Mouse (Mus musculus): ENCODE data around the gene Sphkap.

Sphkap gene
- long read RNA-seq, experiment 1, partial matches to known transcripts = 0 of 1 reads
- long read RNA-seq, experiment 1, other reads (novel, unspliced or antisense) = 1 of 1 reads
- long read RNA-seq, experiment 2, partial matches to known transcripts = 6 of 9 reads
- long read RNA-seq, experiment 2, other reads (novel, unspliced or antisense) = 3 of 9 reads

DNA sequence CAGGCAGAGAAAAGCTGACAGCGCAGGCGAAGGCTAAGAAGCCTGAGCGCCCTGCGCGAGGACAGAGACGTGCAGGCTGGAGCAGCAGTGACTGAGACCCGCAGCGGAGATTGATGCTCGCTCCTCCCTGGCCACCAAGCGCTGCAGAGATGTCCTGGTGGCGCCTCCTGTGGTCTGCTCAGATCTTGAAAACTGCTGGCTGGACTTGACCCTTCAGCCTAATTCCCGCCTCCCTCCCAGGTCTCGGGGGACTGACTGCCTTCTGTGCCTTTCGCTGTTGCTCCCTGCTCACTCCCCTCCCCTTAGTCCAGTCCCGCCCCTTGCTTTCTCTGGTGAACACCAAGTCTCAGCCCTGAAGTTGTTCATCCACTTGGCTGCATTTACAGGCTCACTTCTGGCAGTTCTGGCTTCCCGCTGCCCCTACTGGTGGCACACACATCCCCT, at the start of gene Sphkap:
Gene Sphkap, minus strand, starts transcription at position 180 of the 444 bp plus-strand sequence.
- intact Hi-C loops (cut with DNase I) = no loop called here

DNA sequence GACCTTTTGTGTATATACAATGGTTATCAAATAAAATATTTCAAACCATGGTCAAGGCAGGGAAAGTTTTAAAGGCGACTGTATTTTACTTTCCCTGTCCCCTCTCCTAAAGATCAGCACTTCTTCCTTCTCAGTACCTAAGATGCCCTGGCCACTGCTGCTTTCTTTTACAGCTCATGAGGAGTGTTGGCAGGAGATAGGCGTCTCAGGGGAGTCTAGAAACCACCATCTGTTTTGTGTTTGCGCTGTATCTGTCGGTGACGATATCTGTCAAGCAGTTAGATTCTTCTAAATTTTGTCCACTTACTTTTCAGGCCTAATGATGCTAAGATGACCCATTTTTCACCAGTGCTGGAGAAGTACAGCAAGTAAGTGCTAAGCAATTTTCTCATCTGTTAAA, 43.3 kb upstream of the Sphkap start:
- intact Hi-C loops (cut with DNase I) = no loop called here

DNA sequence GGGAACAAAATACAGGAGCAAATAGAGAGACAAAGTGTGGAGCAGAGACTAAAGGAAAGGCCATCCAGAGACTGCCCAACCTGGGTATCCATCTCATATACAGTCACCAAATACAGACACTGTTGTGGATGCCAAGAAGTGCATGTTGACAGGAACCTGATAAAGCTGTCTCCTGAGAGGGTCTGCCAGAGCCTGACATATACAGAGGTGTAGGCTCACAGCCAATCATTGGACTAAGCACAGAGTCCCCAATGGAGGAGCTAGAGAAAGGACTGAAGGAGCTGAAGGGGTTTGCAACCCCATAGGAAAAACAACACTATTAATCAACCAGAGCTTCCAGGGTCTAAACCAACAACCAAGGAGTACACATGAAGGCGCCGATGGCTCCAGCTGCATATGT, 32.4 kb upstream of the Sphkap start:
- intact Hi-C loops (cut with DNase I) = no loop called here

DNA sequence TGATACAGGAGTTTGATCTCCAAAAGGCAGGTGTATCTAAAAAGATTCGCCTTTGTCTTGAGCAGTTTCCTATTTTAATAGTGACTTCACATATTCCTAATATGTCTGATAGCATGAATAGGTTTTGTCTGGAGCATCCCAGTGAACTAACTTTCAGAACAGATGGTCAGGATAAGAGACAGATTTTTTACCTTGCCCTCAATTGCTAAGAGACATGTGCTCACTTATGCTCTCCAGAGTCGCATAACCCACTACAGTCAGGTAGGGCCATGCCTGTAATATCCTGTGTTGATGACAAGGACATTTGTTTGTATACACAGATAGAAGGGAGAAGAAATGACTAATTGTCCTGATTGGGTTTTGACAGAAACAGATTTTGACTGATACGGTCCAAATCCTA, 25.9 kb upstream of the Sphkap start:
- intact Hi-C loops (cut with DNase I) = no loop called here

DNA sequence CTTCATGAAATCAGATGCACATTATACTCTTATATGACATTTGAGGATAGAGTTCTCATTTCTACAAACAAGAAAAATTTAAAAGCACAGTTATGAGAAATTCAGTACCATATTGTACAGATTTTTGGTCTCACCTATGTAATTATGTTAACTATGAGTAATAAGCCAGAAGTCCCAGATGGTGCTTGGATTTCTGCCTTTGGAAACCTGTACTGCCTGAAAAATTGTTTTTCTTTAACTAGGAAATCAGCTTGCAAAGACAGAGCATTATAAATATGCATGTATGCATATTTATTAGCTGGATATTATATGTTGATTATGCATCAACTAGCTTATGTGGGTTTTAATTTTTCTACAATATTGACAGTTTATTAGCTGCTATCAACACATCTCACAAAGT, 21.9 kb upstream of the Sphkap start:
- intact Hi-C loops (cut with DNase I) = no loop called here

DNA sequence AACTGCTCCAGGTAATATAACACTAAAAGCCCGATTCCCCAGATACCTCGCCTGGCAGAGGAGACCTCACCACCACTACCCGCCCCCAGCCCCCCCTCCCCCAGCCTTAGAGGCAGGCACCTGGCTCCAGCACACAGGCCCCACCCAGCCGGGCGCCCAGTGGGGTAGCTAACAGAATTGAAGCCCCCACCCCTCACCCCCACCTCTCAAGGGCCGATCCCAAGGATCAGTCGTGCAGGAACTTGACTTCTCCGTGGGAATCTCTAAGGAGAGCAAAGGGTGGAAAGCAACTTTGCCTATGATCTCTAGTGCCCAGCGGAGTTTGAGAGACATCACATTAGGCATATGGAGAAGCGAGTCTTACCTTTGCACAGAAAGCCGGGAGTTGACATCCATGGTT, 384 bp downstream of the Sphkap start:
- intact Hi-C loops (cut with DNase I) = no loop called here

DNA sequence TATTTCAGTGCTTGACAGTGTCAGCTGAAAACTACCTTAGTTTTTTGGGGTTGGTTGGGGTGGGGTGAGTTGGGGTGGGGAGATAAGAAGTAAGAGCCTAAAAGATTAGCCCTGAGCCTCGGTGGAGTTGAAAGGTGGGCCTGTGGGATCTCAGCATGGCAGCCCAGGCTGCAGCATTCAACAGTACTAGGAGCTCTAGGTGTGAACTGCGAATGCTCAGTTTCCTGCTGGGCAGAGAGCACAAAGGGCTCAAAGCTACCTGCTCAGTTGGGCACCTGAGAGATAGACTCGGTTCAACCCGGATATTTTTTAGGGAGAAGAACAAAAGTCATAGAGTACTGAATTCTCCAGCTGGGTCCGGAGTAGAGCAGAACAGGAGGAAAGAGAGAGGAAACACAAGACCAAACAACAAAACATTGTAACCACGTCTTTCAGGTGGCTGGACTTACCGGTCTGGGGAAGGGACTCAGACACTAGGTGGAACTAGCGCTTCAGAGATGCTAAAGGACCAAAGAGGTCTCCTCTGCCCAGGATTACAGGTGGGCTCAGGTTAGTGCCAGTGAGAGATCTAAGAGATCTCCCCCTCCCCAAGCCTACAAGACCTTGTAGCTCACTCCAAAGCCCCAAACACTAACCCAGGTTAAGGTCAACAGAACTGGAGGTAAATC, 984 bp downstream of the Sphkap start:
- intact Hi-C loops (cut with DNase I) = no loop called here

DNA sequence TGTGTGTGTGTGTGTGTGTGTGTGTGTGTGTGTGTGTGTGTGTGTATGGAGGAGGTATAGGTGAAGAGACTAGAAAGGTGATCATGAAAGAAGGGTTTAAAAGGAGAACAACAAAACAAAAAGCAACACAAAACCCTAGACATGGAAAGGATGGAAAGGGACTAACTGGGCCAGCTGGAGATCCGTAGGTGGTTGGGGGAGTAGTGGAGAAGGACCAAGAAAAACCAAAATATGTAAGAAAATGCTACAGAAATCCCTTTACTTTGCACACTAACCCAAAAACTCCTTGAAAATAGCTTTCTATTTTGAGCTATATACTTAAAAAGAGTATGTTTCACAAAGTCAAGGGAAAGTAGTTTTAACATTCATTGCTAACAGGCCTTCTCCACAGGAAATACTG, 6.9 kb downstream of the Sphkap start:
- intact Hi-C loops (cut with DNase I) = no loop called here

DNA sequence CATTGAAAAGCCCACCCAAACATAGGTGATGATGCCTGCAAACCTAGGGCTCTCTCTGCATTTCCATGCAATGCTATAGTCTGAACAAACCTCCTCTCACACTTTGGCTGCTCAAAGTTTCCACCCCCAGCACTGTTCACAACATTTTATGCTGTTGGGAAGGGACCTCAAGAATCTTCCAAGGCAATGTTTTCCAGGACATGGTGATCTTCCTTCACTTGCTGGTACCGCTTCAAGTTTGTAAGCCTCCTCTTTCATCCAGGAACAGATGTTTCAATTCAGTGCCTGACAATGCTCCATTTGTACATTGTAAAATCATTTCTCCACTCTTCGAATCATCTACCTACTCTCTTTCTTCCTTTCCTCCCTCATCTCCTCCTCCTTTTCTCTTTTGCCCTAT, 11.7 kb downstream of the Sphkap start:
- intact Hi-C loops (cut with DNase I) = no loop called here

DNA sequence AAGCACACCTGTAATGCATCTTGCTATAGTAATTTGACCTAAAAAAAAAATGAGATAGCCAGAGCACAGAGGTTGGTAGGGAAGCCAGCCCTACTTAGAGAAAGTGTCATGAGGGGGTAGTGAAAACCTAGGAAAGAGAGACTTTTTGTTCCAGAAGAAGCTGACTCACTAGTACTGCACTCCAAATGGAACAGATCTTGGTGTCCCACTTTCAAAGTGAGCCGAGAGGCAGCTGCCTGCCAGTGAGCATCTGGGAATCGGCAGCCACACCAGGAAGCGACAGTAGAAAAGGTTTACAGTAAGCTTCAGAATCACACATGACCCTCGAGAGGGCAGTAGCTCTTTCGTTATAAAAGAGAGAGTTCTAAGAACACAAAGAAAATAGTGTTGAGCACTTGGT, 12.4 kb downstream of the Sphkap start:
- intact Hi-C loops (cut with DNase I) = no loop called here

DNA sequence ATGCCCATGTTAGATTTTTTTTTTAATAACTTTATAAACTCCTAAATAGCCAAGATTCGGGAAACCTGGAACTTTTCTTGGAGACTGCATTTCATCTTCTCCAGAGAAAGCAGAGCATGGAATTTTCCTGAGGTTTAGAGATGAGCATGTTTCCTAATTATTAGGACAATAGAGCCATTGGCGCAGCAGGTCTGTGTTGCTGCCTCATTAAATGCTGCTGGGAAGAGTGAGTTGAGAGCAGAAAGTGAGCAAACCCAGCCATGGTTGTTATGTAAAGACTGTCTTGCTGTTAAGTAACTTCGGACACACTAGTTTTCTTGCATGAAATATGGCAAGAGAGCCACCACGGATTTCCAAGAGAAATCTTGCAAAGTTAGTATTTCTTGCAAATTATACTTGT, 18.6 kb downstream of the Sphkap start:
- intact Hi-C loops (cut with DNase I) = no loop called here

DNA sequence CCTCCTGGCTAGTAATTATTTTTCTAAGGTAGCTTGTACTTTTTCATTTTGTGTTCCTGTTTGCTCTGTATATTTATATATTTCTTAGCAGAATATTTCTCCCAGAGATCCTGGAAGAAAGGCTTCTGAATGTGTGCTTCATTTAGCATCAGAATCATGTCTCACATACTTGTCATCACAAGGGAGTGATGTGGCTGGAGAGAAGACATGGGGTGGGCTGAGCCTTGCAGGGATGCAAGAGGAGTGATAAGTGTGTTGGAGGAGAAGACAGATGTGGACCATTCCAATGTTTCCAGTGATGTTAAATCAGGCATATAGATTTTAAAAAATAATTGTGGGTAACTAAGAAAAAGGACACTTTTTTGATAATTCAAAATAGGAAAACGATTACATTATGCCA, 30.6 kb downstream of the Sphkap start:
- intact Hi-C loops (cut with DNase I) = no loop called here

DNA sequence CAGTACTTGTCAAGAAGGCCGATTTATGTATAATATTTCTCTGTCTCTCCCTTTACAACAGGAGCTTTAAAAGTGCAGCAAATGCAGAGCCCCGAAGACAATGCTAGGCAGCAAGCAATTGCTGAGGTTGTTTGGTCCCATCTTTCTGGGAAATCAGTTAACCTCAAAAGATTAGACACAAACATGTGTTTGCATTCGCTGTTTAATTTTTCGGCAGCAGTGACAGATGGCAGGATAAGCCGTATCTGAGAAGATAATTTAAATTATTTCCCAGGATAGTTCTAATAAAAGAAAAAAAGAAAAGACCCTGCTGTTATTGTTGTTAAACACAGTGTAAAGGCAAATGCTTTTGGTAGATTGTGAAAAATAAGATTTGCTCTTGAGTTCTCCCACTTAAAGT, 41.5 kb downstream of the Sphkap start:
- intact Hi-C loops (cut with DNase I) = no loop called here

DNA sequence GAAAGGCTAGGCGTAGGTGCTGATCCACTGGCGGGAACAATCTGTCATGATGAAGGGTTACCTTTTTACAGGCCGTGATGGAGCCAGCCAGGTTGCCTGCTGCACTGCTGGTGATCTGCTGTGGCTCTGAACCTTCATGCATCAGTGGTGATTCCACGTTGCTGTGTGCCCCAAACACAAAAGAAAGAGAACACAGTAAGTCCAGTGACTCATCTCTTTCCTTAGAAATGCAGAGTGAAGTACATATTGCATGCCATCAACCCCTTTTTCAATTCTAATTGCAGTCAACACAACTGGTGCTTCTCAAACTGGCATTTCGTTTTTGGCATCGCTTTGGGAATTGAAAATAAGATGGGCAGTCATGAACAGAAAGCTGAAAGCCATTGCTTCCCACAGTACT, 45.8 kb downstream of the Sphkap start:
- intact Hi-C loops (cut with DNase I) = no loop called here

DNA sequence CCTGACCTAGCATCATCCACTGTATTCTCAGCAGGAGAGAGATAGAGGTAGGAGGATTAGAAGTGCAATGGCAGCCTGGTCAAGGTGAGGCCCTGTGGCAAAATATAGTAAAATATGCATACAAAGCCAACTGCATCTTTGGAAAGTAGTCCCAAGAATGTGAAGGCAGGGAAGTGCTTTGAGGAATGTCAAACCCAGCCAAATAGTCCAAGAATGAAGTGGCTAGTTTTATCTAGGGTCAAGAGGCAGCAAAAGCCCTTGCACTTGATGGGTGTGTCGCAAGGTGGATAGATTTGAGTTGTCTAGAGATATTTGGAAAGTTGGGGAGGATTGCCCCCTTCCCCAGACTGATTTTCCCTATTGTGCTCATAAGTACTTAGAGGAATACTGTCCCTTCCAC, 61.5 kb downstream of the Sphkap start:
- intact Hi-C loops (cut with DNase I) = no loop called here

DNA sequence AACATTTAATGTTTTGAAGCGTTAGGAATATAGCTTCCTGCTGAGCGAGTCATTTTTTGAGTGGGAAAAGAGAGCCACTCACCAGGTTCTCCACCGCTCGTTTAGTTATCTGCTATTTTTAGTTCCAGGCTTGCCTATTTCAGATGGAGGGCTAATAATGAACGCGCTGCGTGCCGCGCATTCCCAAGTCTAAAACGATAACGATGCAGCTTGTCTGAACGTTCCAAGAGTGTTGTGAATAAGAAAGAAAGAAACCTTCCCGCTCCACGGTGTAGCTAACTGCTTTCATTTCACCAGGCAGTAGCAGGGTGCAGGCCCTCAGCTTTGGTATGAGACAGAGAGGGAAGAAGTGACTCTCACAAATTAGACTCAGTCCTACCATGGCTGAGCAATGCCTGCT, 62.4 kb downstream of the Sphkap start:
- intact Hi-C loops (cut with DNase I) = no loop called here

DNA sequence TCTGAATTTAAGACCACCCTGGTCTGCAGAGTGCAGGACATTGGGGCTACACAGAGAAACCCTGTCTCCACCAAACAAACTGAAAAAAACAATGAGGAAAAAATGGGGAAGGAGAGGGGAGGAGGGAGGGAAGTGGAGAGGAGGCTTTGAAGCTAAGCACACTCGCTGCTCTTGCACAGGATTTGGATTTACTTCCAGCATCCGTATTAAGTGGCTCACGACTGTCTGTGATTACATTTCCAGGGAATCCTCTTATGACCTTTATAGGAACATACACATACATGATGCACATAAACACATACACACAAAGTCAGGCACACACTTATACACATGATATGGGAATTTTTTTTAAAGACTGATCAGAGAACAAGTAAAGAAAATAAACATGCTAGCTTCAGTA, 62.9 kb downstream of the Sphkap start:
- intact Hi-C loops (cut with DNase I) = no loop called here

DNA sequence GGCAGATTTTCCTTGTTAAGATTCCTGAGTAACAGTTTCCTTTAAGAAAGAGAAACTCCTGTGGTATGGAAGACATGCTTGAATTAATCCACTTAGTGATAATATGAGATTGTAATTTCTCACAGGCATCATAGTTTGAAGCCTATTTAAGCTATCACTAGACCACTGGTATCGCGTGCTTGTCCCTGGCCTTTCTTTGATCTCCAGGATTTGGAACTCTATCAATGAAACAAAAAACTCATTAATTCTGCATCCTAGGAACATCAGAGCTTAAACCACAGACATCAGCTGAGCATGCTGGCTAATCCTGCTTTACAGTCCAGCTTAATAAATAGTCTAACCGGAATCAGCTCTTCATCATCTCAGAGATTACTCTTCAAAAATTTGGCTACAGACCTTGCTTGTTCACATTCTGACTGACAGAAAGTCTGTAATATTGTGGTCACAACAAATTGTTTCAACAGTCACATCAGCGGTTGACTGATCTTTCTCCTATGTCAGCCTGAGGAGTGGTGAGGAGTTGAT, 65.2 kb downstream of the Sphkap start:
- intact Hi-C loops (cut with DNase I) = no loop called here

DNA sequence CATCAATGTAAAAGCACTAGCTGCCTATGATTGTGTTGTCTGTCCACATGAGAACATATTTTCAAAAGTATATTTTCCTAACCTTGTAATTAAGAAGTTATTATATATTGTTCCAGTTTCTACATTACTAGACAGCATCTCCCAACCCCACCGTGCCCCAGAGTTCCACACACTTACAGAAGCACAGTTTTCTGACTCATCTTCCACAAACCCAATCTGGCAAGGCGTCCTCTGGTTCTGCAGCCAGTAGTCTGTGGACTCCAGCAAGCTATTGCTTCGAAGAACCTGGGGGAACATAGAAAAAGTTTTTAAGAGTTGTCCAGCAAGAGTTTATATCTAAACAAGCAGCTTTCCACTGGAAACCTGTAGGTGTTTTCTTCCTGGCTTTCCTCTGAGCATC, 68.6 kb downstream of the Sphkap start:
- intact Hi-C loops (cut with DNase I) = no loop called here

DNA sequence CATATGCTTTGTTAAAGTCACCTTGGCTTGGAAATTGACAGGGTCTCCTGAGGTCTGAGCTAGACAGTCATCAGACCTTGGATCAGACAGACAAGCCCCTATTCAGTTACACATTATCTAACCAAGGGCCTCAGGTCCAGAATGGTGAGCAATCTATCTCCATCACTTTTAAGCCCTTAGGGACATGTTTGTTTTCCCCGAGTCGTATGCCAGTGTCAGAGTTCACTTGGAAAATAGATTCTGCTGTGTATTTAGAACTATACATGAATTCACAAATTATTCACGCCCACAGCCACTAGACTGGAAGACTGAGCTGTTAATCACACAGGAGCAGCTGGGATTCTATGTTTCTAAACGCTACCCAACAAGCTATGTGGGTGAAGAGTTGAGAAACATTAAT, 91.1 kb downstream of the Sphkap start:
- intact Hi-C loops (cut with DNase I) = no loop called here

DNA sequence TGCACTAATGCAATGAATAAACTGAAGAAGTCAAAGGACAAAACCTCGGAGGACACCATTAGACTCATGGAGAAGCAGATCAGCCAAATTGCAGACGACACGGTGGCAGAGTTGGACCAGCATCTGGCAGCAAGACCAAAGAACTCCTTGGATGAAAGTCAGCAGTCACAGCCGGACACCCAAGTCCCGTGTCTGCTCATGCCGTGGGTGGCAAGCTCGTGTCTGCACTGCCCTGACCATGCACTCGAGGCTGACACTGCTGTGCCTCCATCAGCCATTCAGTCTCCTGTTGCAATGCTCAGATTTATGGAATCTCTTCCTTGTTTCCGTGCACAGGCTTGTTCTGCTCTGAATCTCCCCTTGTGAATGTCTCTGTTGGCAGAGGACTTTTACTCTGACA, 92.9 kb downstream of the Sphkap start:
- intact Hi-C loops (cut with DNase I) = no loop called here

DNA sequence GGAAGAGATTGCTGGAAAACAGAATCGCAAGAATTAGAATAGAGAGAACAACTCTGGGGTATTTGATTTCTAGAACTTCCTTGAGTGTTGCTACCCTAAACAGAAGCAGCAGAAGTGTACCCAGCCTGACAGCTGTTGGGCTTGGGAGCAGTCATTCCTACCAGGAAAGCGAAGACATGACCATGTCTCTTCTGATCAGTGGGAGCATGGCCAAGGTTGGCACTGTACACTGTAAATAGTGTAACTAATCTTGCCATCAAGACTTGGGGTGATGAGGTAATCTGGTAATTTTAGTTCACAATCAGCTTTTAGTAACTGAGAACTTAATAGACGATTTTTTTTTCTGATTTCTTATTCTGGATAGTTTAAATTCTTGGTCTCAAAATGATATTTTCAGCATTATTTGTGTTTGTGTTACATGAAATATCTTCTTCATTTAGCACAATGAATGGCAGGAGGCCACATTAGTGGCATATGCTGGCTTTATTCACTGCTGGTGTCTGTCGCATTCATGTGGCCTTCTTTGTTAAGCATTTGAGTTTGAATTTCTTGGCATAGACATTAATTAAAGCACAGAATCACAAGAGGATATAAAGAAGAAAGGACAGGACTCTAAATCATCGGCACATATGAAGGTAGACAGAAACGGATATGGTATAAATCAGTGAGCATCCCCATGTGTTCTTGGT, 96.2 kb downstream of the Sphkap start:
- intact Hi-C loops (cut with DNase I) = no loop called here
